Mouse (Mus musculus): ENCODE data around the gene Sec14l2. TPM values are rescaled to one million over a fixed set of nuclear protein-coding genes. Genes with fewer than 3 reads are reported as not detected.

Sec14l2 gene
- polyA plus RNA-seq, 2 experiments: 4.5 to 9.5 TPM

- H3K9me3 ChIP-seq (ENCODE audit: control insufficient read depth, low read length): no peaks in the 10 kb centered on the region
- DNase-seq (ENCODE audit: low read depth in 3 of 3, low spot score in 3 of 3): no peak
- H3K27me3 ChIP-seq (ENCODE audit: control insufficient read depth, insufficient read depth, low read length): no peaks in the 10 kb centered on the region
- H3K4me3 ChIP-seq (ENCODE audit: insufficient read depth in 1 of 2, low read depth in 2 of 2, low read length in 2 of 2): no peak within 1 kb of the TSS
- H3K4me1 ChIP-seq (replicated peaks; ENCODE audit: control insufficient read depth in 2 of 2, insufficient read depth in 2 of 2, low read length in 1 of 2): no peaks in the 10 kb centered on the region
- H3K4me2 ChIP-seq (ENCODE audit: low read depth): no peak within 1 kb of the TSS
- WGBS (ENCODE audit: insufficient replicate concordance): 39% methylated on average over 5 of the region's 5 CpGs
- TF ChIP-seq CTCF (IDR thresholded peaks at IDR 0.05; ENCODE audit: low read depth) (no peak), EP300 (IDR thresholded peaks at IDR 0.05; ENCODE audit: low read depth) (no peak)
- ATAC-seq (ENCODE audit: insufficient read depth): no peak
- H3K36me3 ChIP-seq (replicated peaks; ENCODE audit: control insufficient read depth, insufficient read depth, low read depth): no peaks in the 10 kb centered on the region
- no peak within 1 kb of the TSS for H3K27ac ChIP-seq
- no peak within 1 kb of the TSS for H3K9ac ChIP-seq (replicated peaks)
Measured at GRCm38 (mm10) chr11:4064627-4065122, 58.5 kb downstream of the Sec14l2 start, which contains the start of gene Sec14l3. Gene Sec14l3, plus strand, starts transcription at chr11:4064841.

GRCm38 (mm10) chr11:4062981-4063380 lies 60.2 kb downstream of the Sec14l2 start:
- DNase-seq (ENCODE audit: low read depth in 3 of 3, low spot score in 3 of 3) (no peak), ATAC-seq (ENCODE audit: insufficient read depth) (no peak)
- no peaks in the 10 kb centered on the region for H3K4me1 ChIP-seq (replicated peaks; ENCODE audit: control insufficient read depth in 2 of 2, insufficient read depth in 2 of 2, low read length in 1 of 2)
- no peak overlapping the region for H3K27ac ChIP-seq
- TF ChIP-seq CTCF (IDR thresholded peaks at IDR 0.05; ENCODE audit: low read depth) (no peak), EP300 (IDR thresholded peaks at IDR 0.05; ENCODE audit: low read depth) (no peak)
- no peaks in the 10 kb centered on the region for H3K36me3 ChIP-seq (replicated peaks; ENCODE audit: control insufficient read depth, insufficient read depth, low read depth)
- no peak overlapping the region for H3K4me2 ChIP-seq (ENCODE audit: low read depth)
- H3K4me3 ChIP-seq (ENCODE audit: insufficient read depth in 1 of 2, low read depth in 2 of 2, low read length in 2 of 2): no peak overlapping the region
- WGBS (ENCODE audit: insufficient replicate concordance): 36% methylated on average over 6 of the region's 6 CpGs
- H3K27me3 ChIP-seq (ENCODE audit: control insufficient read depth, insufficient read depth, low read length): no peaks in the 10 kb centered on the region
- H3K9ac ChIP-seq (replicated peaks): no peak overlapping the region
- no peaks in the 10 kb centered on the region for H3K9me3 ChIP-seq (ENCODE audit: control insufficient read depth, low read length)

- Histone ChIP-seq H3K9me3 (ENCODE audit: control insufficient read depth, low read length) (no peaks in the 10 kb centered on the region), H3K27ac (no peak overlapping the region), H3K27me3 (ENCODE audit: control insufficient read depth, insufficient read depth, low read length) (no peaks in the 10 kb centered on the region), H3K36me3 (replicated peaks; ENCODE audit: control insufficient read depth, insufficient read depth, low read depth) (no peaks in the 10 kb centered on the region), H3K4me3 (ENCODE audit: insufficient read depth in 1 of 2, low read depth in 2 of 2, low read length in 2 of 2) (no peak overlapping the region), H3K4me2 (ENCODE audit: low read depth) (no peak overlapping the region), H3K4me1 (replicated peaks; ENCODE audit: control insufficient read depth in 2 of 2, insufficient read depth in 2 of 2, low read length in 1 of 2) (no peaks in the 10 kb centered on the region), H3K9ac (replicated peaks) (no peak overlapping the region)
- no peak for DNase-seq (ENCODE audit: low read depth in 3 of 3, low spot score in 3 of 3)
- 75% methylated on average over 4 of the region's 4 CpGs for WGBS (ENCODE audit: insufficient replicate concordance)
- ATAC-seq (ENCODE audit: insufficient read depth): no peak
- TF ChIP-seq CTCF (IDR thresholded peaks at IDR 0.05; ENCODE audit: low read depth) (no peak), EP300 (IDR thresholded peaks at IDR 0.05; ENCODE audit: low read depth) (no peak)
Measured at GRCm38 (mm10) chr11:4062523-4062922, 60.7 kb downstream of the Sec14l2 start.

- H3K4me2 ChIP-seq (ENCODE audit: low read depth): no peak overlapping the region
- no peak overlapping the region for H3K9ac ChIP-seq (replicated peaks)
- H3K27ac ChIP-seq: no peak overlapping the region
- no peaks in the 10 kb centered on the region for H3K36me3 ChIP-seq (replicated peaks; ENCODE audit: control insufficient read depth, insufficient read depth, low read depth)
- TF ChIP-seq CTCF (IDR thresholded peaks at IDR 0.05; ENCODE audit: low read depth): no peak
- TF ChIP-seq EP300 (IDR thresholded peaks at IDR 0.05; ENCODE audit: low read depth): no peak
- 46% methylated on average over 5 of the region's 5 CpGs for WGBS (ENCODE audit: insufficient replicate concordance)
- H3K4me1 ChIP-seq (replicated peaks; ENCODE audit: control insufficient read depth in 2 of 2, insufficient read depth in 2 of 2, low read length in 1 of 2): no peaks in the 10 kb centered on the region
- ATAC-seq (ENCODE audit: insufficient read depth) (no peak), DNase-seq (ENCODE audit: low read depth in 3 of 3, low spot score in 3 of 3) (no peak)
- H3K9me3 ChIP-seq (ENCODE audit: control insufficient read depth, low read length): no peaks in the 10 kb centered on the region
- no peaks in the 10 kb centered on the region; the same call in 1 of the 2 replicates for H3K27me3 ChIP-seq (ENCODE audit: control insufficient read depth, insufficient read depth, low read length)
- H3K4me3 ChIP-seq (ENCODE audit: insufficient read depth in 1 of 2, low read depth in 2 of 2, low read length in 2 of 2): no peak overlapping the region
Measured at GRCm38 (mm10) chr11:4060866-4061575, 62.2 kb downstream of the Sec14l2 start.

- peak; percentile 30 to 46 (median 41) for DNase-seq (ENCODE audit: low read depth in 3 of 3, low spot score in 3 of 3)
- 17% methylated on average over 5 of the region's 5 CpGs for WGBS (ENCODE audit: insufficient replicate concordance)
- no peaks in the 10 kb centered on the region for H3K36me3 ChIP-seq (replicated peaks; ENCODE audit: control insufficient read depth, insufficient read depth, low read depth)
- H3K27ac ChIP-seq: no peak overlapping the region
- no peak overlapping the region for H3K9ac ChIP-seq (replicated peaks)
- TF ChIP-seq EP300 (IDR thresholded peaks at IDR 0.05; ENCODE audit: low read depth) (no peak), CTCF (IDR thresholded peaks at IDR 0.05; ENCODE audit: low read depth) (peak; percentile 92)
- H3K4me3 ChIP-seq (ENCODE audit: insufficient read depth in 1 of 2, low read depth in 2 of 2, low read length in 2 of 2): no peak overlapping the region
- ATAC-seq (ENCODE audit: insufficient read depth): no peak
- no peaks in the 10 kb centered on the region; the same call in 1 of the 2 replicates for H3K27me3 ChIP-seq (ENCODE audit: control insufficient read depth, insufficient read depth, low read length)
- no peak overlapping the region for H3K4me2 ChIP-seq (ENCODE audit: low read depth)
- H3K4me1 ChIP-seq (replicated peaks; ENCODE audit: control insufficient read depth in 2 of 2, insufficient read depth in 2 of 2, low read length in 1 of 2): no peaks in the 10 kb centered on the region
- no peaks in the 10 kb centered on the region for H3K9me3 ChIP-seq (ENCODE audit: control insufficient read depth, low read length)
Measured at GRCm38 (mm10) chr11:4053586-4053985, 69.6 kb downstream of the Sec14l2 start.
